Mouse (Mus musculus) layer of hippocampus, adult 9-10 months (tissue): ENCODE data around the gene Gins2.

Experiments
- DNase-seq: peaks from one replicate; pipeline ENCODE4 v3.0.0; 2022; ENCODE audit warnings: low spot score

Gene Gins2

DNA sequence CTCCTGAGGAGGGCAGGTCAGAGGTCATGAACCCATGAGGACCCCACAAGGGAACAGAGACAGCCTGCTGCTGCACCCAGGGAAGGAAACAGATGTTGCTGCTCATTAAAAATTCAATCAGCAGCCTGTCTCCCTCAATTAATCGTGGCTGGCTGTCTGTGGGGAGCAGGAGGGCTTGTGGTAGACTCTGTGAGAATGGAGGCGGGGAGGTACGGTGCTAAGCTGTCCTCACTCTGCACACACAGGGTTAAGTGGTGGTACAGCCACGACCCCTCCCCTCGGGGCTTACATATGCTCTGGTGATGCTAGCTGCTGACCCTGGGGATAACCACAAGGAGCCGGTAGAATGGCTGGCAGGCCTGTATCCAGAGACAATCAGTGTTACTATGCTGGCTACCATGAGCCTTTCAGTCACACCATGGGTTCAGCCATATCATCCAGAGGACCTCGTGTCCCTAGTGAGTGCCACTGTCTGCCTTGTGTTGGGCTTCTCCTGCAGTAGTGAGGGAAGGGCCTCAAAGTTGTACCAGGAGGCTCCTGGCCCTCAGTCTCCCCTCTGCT lies 23.9 kb downstream of the Gins2 start:
- no peak for DNase-seq

DNA sequence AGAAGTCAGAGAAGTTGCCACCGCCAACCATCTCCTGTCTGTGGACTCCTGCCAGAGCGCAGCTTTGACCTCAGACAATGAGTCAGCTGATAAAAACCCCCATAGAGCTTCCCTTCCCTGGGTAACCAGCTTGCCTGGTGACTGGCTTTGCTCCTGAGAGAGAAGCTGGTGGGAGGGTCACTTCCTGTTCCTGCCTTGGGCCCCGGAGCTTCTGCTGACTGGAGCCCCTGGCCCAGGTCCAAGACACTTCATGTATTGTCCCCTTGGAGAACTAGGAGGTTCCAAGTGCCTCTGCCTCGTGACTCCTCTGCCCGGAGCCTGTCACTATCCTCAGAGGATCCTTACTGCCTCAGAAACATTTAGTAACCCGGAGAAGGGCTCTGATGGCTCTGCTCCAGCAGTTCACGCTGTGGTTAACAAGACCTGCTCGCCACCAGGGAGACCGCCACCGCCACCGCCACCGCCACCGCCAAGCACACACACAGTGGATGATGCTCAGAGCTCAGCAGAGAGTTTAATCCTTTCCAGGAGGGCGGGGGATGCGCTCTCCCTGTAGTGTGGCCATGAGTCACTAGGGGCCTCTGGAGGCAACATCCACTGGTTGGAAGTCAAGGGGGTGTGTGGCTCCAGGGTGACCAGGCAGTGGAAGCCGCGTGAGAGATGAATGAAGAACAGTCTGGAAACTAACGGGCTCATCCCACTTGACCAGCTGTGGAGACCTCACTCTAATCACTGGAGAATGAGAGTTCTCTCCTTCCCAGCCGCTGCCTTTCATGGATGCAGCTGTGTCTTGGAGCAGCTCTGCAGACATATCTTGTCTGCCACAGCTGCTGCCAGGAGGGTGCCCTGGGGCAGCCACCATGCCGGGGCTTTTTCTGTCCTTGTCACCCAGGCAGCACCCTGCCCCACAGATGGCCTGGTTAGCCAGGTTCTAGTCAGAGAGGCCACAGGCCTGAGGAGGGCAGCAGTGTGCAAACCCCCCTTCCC lies 25.0 kb downstream of the Gins2 start:
- DNase-seq: peak; percentile 63

DNA sequence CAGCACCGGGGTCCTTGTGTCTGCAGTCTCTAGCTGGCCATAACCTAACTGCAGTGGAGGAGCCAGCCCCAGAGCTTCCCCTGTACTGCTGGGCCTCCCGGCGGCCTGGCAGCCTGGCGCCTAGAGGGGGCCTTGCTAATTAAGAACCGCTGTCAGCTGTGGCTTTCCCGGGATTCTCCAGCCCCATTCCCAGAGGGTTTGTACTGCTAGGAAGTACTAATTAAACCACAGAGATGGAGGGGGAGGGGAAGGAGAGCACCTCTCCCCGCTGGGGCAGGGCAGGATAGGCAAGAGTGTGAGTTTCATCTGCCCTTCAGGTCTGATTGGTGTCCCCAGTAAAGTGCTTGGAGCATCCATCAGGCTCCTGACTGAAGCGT lies 25.8 kb downstream of the Gins2 start:
- DNase-seq: no peak

DNA sequence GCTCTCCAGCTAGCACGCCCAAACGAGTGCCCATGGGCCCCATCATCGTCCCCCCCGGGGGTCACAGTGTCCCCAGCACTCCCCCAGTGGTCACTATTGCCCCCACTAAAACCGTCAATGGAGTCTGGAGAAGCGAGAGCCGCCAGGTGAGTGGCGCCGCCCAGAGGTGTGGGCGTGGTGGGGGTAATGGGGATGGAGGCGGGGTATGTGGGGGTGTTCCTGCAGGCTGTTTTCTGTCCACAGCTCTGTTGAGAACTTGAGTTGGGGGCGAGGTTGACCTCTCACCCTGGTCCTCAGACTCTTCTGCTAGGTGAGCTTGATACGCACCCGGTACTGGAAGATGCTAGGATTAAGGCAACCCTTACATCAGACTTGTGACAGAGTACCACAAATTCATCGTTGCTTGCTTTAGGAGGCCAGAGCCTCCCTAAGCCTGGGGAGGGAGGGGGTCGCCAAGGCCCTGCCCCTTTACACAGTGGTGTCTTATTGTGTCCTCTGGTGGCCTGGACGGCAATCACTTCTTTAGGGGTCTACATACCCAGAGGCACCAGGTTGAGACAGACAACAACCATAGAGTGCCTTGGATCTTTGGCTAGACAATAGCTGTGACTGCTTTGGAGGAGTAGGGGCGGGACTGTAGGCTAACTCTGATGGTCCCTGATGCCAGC lies 26.3 kb downstream of the Gins2 start:
- DNase-seq: no peak

DNA sequence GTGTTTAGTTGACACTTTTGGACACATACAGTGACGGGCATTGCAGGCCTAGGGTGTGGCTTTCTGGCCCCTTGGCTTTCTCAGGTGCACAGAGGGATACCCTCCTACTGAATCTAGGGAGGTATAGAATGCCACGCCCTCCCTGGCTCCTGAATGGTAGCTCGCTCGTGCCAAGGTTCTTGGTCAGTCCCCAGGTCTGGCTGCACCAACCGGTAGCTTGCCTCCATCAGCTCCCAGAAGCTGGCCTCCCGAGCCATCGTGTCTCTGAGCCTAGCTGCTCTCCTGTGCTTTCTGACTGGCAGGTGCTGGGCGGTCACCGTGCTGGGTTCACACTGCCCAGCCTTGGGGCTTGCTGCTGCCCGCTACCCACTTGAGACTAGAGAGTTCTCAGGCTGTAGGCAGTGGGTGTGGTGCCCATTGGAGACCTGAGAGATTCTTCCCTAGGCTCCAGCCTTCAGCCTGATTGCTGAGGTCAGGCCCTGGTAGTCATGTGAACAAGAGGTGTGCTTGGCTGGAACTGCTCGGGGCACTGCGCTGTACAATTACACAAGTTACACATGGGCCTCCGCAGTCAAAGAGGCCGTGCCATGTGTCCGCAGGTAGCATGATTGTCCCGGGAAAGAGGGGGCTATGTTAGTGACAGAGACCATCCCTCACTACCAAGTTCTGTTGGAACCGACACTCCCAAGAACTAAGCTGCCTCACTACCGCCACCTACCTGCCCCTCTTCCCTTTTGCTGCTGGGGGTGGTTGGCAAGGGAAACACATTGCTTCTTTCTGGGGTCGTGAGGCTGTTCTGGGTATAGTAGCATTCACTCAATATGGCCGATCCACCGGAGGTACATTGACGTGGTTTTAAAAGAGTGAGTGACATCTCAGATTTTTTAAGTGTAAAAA lies 27.3 kb downstream of the Gins2 start:
- no peak for DNase-seq

DNA sequence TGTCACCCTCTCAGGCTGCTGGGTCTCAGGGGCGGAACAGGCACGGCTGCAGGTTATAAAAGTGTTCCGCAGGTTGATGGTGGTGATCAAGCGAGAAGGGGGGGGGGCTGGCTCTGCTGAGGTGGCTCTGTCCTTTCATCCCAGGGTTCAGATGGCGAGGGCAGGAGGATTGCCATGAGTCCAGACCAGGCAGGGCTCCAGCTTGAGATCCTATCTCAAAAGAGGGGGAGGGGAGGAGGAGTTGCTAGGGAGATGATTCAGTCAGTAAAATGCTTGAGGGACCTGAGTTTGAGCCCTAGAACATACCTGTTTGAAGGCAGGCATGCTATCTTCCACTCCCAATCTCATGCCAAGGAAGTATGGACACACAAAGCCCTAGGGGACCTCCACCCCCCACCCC lies 28.6 kb downstream of the Gins2 start:
- no peak for DNase-seq

DNA sequence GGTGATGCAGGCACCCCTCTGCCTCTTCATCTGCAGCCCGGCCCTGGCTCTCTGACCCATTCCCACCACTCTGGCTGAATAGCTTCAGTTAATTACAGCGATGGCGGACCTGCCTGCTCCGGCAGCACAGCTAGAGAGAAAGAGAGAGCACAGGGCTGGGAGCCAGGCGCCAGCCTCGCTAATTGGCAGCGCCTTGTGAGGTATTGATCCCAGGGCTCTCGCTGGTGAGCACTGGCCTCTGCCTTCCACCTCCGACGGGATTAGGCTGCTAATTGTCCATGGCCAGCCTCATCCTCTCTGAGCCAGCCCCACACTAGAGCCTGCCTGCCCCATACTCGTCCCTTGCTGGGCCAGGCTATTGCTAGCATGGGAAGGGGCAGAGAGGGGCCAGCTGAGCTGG lies 29.4 kb downstream of the Gins2 start:
- DNase-seq: no peak

DNA sequence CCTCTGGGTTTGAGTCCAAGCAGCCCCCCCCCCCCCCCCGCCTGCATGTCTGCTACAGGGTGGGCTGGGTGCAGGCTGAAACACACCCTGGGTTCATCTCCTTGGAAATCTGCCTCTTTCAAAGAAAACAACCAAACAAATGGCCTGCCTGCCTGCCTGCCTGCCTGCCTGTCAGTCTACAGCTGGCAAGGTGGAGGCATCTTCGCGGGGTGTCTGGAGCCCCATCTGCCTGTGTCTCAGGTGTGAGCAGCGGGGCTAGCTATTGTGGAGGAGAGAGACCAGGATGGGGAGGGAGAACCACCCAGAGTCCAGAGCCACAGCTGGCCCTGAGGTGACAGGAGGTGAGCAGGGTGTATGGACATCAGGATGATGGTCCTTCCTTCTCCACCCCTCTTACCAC lies 30.9 kb downstream of the Gins2 start:
- DNase-seq: no peak

DNA sequence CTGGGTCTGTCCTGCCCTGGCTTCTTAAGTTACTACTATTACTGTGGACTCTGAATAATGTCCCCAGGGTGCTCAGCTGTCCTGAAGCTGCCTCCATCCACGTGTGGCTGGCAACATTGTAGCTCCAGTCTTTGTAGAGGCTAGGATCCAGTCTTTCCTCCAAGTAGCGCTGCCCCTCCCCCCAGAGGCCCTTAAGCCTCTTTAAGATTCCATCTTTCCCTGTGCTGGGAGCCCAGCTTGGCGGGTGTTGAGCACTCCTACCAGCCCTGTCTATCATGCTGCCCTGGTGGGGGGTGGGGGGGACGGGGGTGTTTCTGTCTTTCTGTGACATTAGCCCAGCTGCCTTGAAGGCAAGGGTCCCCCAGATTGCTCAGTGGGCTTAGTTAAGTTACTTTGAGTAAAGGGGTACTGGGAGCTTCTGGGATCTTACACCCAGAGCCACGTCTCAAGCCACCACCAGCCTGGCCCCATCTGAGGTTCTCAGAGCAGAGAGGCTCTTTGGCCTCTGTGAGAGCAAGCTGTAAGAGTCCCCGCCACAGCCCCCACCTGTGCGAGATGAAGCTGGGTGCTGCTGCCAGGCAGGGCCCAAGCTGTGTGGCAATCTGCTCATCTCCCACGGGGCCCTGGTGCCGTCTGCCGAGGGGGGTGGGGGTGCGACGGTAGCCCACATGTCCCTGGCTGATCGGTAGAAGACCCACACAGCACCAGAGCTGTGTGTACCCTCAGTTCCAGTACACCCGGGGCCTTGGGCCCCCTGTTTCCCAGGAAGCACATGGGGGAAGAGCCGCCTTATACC lies 31.7 kb downstream of the Gins2 start:
- DNase-seq: no peak

DNA sequence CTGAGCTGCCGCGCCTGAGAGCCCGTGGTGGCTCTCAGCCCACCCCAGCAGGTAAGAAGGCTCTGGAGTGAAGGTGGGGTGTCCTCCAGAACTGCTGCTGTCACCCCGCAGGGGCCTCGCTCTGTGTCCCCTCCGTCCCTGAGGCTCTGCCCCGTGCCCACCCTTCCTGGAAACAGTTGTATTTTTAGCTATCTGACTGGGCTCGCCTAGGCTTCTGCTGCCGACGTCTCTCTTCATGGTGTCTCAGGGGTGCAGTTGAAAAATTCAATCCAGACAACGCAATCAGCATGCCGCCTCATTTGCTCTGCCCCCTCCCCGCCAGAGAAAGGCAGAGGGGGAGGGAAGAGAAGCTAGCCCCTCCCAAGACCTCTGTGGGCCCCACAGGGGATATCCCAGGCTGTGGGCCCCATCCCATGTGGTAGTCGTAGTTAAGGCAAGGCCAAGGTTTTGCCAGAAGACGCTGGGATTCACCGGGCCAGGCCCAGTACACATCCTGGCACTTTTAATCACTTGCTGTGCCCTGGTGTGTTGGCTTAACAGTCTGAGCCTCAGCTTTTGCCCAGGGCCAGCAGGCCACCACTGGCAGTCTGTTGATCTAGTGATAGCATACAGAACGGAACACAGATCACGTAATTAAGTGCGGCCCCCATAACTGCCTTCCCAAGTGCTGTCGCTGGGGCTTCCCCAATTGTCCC lies 32.8 kb downstream of the Gins2 start:
- no peak for DNase-seq

DNA sequence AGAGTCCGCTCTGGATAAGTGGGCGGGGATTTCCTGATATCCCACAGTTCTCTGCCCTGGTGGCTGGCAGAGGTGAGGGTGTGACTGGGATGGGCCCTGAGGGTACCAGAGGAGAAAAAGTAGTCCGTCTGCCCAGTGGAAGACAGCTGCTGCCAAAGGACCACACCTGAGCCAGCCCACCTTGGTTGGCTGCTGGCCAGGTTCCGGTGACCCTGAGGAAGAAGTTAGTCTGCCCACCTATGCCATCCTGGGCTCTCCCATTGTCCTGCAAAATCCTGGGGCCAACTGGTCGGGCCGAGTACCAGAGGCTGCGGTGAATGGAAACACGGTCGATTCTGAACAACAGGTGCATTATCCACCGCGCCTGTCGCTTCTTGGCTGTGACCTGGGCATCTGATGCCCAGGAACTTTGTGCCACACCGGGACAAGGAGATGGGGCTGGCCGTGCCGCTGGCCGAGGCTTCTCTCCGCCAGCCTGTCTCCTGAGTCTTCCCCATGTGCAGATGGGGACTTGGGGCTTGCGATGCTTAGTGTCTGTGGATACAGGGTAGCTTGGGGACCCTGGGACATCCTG lies 34.6 kb downstream of the Gins2 start:
- no peak for DNase-seq

DNA sequence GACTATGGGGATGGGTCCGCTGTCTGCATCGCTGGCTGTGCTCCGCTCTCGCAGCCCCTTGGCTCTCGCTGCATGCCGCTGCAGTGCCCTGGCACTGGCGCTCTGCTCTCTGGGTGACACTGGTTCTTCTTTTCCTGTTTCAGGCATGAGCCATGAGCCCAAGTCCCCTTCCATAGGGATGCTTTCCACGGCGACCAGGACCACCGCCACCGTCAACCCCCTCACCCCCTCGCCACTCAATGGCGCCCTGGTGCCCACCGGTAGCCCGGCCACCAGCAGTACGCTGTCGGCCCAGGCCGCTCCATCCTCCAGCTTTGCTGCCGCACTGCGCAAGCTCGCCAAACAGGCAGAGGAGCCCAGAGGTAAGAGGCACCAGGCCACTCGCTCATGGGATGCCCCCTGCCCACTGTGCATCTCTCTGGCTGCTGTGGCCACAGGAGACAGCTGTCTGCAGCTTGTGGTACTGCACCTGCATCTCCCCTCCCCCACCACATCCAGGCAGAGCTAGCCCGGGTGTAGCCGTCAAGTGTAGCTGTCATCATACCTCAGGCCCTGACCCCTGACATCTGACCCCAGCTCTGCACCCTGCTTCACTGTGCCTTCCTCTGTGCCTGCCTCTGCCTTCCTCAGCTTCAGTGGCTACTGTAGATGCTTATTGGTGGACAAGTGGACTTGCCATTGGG lies 35.5 kb downstream of the Gins2 start:
- DNase-seq: no peak

DNA sequence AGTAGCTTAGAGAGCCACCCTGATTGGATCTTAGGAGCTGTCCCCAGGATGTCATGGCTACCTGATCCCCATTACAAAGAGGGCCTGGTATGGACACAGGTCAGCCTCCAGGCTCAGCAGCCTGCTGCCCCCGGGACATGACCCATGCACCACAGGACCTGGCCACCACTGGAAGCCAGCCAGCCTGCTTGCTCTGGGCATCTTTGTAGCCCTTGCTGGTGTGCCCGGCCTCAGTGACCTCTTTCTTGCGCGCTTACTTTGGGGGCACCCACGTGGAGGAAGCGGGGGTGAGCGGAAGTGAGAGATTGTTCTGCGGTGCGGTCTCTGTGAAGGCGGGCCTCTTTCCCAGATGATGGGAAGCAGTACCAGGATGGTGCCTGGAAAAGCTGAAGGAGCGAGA lies 36.6 kb downstream of the Gins2 start:
- DNase-seq: no peak

DNA sequence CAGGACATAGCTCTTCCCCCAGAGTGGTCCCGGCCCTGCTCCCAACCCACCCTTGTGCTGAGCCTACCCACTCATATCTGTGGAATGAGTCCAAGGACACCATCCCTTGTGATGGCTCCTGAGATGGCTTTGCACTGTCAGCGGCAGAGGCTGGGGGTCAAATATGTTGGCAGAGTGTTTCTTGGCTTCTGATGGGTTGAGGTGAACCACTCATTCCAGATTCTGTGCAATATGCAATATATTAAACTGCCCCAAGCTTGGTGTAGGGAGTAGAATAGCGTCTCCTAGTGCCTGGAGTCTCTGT lies 37.5 kb downstream of the Gins2 start:
- DNase-seq: no peak

DNA sequence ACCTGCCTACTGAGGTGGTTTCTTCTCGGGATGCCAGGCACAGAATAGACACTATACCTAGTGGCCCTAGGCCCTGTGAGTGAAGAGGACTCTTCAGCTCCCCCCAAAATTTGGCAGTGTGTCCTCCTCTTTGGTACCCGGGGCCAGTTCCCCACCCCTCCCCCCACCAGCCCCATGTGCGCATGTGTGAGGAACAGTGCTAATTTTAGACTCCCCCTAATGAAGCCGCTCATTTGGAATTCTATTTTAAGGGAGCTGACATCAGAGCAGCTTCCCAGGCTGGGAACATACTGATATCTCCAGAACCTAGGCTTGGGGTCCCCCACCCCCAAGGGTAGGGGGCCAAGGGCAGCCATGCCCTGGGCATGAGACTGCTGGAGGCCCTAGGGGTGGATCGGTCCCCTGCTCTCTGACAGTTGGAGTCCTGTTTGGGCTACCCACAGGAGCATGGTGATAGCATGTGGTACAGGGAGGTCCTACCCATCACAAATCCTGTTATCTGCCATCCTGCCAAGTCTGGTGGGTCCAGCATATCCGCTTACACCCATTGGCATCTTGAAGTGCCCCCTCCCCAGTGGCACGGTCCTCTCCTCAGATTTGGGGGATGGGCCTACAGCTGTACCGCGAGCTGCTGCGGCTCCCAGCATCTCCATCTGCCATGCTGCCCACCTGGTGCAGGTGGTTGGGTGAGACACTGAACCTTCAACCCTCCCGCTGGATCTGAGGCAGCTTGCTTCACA lies 38.0 kb downstream of the Gins2 start:
- no peak for DNase-seq

DNA sequence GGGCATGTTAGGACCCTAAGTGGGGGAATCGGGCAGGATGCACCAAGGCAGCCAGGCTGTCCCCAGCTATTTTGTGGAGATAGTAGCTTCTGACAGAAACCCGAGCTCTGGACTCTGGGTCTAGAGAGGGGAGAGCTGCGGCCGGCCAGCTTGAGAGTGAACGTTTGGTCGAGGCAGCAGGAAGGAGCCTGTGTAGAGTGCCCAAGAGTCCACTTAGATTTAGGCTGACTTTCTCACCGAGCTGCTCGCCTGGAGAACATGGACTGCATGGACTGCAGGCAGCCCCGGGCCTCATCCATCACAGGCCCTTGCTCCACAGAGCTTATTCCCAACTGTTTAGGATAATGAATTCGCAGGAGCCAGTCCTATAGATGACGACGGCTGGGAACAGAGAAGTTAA lies 38.7 kb downstream of the Gins2 start:
- DNase-seq: no peak

DNA sequence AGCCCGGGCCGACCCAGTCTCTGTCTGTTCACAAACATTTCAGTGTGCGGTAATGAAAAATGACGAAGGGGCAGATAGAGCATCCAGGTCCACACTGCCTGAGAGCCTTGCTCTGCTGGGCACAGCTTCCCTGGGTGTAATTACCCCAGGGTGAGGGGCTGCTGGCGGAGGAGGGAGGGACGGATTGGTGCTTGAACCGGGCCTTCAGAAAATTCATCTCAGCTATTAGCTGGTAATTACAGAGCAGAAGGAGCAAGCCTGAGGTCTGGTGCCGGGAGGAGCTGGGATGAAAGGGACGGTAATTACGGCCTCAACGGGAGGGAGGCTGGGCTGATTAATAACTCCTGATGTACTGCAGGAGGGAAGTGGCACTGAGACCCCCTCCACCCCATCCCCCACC lies 39.2 kb downstream of the Gins2 start:
- no peak for DNase-seq

DNA sequence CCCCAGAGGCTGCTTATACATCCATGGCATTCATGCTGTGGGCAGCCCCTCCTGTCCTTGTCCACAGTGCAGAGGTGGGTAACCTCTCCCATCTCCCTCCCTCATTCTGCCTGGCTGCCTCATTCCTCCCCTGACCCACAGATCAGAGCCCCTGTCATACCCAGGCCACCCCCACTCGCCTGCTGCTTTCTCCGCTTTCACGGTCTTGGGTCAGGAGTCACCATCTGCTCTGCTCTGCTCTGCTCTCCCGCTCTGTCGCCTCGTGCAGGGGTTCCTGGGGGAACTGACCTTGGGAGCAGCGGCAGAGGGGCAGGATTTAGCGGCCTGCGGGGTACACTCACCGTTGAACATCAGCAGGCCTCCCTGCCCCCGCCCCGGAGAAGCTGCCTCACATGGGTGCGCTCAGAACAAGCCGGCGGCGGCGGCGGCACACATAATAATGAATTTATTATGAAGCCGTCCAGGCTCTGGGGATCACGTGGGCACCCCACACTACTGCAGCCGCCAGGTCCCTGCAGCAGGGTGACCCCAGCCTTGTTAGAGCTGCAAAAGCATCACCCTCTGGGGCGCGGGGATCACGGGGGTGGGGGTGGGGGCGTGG lies 39.7 kb downstream of the Gins2 start:
- DNase-seq: no peak

DNA sequence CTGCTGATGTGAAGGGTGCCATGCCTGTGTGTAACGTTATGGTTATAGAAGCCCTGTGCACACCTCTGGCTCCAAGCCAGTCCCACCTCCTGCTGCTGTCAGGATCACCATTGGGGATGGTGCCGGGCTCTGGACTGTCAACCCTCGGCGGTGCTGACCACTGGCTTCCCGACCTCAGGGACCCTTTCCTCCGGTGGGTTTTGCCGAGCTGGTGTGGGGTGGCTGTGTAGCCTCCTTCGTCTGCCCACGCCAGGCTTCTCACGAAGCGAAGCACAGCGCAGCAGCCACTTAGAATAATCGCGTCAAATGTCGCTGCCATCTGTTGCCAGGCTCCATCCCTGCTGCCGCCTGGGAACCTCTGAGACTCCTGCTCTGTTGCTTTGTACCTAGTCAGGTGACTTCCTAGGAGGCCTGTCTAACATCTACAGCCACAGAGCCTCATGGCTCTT lies 40.8 kb downstream of the Gins2 start:
- no peak for DNase-seq
